Mouse (Mus musculus) megakaryocyte progenitor cell, adult 5-6 weeks (primary cell): ENCODE results near the gene Hes3. TPM values are rescaled to one million over a fixed set of nuclear protein-coding genes. Genes with fewer than 3 reads are reported as not detected.

Source experiments
- ATAC-seq: replicated peaks from 2 replicates; pipeline ENCODE4 v1.8.0; 2016; ENCODE audit warnings: mild to moderate bottlenecking, moderate TSS enrichment, inconsistent platforms; ENCODE audit not compliant: poor library complexity
- total RNA-seq, 2 experiments: library from RNA; stranded (forward) in 1 of 2; stranded (reverse) in 1 of 2; fragments of 157-497, 149-512 nt in 1 of 2; fragments of 200-1000 nt in 1 of 2; gene quantifications; 2 replicates each; pipeline versions ENCODE4 v1.2.3 to v1.2.4; 2015 to 2017

Gene Hes3
- total RNA-seq, 2 experiments from 2014 or later = not detected

DNA sequence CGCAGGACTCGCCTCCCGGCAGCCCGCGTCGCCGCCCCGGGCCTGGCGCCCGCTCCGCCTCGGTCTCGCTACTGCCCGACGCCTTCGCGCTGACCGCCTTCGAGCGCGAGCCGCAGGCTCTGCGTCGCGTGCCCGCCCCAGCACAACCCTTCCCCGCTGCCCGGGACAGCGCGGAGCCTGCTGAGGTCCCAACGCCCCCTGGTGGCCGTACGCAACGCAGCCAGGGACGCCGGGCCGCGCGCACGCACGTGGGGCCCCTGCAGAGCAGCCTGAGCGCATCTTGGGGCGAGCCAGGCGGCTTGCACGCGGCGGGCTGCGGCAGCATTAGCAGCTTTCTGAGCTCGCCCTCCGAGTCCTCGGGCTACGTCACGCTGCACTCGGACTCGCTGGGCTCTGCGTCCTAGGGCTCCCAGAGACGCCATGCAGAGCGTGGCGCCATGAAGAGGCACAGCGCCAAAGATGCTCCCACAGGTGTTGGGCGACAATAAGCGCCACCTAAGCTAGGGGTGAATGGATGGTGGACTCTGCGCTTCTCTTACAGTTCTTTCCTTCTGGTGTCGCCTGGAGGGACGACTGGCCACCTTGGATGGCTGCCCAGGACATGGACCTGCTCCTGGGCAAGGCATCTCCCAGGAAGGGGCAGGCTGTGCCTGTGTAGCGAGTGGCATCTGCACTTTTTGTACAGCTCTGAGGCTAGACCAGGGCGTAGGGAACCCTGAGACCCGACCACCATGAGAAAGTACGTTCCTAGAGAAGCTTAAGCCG lies 8.1 kb downstream of the Hes3 start:
- peak; percentile 81 for ATAC-seq

DNA sequence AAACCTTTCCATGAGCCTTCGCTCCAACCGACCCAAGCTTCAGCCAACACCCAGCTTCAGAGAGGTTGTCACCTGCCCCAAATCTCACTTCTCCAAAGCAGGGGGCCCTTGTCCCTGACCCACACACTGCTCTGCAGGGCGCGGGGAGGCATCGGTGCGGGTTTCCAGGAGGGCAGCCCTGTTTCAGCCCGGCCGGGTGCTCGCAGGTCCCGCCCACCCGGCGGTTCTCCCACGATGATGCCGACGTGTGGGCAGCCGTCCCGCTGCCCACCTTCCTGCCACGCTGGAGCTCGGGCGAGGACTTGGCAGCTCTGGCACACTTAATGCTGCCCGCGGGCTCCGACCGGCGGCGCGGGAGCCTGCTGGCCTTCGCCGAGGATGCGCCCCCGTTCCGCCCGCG lies 8.7 kb downstream of the Hes3 start:
- no peak for ATAC-seq

DNA sequence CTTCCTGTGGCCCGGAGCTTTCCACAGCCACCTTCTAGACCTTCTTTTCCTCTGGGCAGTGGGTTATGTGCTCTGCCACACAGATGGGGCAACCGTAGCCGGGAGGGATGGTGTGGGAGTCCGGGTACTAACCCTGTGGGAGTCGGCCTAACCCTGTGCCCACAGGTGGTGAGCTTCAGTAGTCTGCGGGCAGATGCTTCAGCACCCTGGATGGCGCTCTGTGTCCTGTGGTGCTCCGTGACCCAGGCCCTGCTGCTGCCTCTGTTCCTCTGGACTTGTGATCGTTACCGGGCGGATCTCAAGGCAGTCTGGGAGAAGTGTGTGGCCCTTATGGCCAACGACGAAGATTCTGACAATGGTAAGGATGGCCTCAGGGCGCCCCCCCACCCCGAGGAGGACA lies 9.9 kb downstream of the Hes3 start:
- no peak for ATAC-seq

DNA sequence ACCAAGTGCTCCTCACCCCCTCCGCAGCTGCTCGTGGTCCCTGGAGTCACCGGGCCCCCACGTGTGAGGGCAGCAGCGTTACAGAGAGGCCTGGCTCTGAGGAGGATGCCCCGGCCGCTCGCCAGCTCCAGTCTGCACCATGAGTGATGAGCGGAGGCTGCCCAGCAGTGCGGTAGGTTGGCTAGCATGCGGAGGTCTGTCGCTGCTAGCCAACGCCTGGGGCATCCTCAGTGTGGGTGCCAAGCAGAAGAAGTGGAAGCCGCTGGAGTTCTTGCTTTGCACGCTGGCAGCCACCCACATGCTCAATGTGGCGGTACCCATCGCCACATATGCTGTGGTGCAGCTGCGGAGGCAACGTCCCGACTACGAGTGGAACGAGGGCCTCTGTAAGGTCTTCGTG lies 12.5 kb downstream of the Hes3 start:
- ATAC-seq = no peak

DNA sequence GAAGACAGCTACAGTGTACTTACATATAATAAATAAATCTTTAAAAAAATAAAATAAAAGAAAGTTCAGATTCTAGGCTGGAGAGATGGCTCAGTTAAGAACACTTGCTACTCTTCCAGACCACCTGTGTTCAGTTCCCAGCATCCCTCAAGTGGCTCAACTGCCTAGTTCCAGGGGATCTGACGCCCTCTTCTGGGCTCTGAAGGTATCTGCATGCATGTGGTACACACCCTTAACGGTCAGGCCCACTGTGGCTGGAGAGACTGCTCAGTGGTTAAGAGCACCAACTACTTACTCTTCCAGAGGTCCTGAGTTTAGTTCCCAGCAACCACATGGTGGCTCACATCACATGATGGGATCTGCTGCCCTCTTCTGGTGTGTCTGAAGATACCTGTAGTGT lies 13.5 kb downstream of the Hes3 start:
- ATAC-seq = no peak

DNA sequence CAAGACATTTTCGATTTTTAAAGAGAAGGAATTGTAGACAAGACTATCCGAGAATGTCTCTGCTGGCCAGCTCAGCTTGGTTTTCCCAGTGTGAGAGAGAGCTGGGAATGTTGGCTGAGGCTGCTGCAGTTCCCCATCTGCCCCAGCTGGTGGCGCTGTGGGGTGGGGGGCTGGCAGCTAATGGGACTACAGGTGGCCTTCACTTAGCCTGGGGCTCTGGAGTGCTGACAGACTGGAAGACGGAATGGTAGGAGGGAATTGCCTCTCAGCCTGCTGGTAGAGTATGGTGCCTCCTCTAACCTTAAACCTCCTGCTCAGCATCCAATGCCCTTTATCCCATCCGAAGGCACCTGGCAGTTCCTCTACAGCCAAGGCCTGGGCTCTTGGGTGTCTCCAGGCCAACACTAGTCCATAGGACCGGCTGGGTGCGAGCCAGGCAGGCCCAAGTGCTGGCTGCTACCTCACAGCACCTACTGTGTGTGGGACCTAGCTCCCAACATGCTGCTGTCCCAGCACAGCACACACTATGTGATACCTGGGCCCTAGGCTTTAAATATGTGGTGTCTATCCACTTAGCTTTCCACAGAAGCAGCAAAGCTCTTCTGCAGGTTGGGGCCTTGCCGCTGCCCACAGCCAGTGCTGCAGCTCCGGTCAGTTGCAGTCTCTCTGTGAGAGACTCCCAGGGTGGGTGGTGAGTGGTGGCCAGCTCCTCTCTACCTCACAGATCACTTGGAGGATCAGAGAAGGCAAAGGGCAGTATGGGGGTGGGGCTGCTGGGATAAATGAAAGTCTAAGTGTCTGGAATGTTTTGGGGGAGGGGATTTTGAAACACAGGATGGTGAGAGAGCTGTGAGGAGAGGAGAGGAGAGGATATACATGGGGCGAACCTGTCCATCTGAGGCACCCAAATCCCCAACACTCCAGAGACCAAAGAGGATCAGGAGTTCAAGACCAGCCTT lies 14.8 kb downstream of the Hes3 start:
- peak; percentile 43; the same call in 1 of the 2 replicates for ATAC-seq

DNA sequence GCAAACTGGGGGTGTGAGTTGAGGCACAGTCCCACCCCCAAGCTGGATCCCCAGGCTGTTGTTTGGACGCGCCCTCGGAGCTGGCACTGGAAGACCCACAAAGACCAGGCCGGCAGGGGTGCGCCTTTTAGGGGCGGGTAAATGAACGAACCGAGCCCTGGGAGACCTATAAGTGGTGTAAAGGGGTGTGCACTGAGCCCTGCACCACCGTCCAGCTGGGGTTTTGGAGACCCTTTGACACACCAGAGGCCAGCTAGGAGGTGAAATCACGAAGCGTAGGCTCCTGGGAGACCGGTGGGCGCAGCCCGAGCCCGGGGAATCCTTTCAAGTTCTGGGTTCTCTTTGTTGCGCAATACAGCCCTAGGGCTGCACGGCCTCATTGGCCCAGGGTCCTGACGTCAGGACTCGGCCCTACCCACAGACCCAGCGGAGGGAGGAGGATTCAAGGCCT lies 16.8 kb downstream of the Hes3 start:
- ATAC-seq = peak; percentile 51

DNA sequence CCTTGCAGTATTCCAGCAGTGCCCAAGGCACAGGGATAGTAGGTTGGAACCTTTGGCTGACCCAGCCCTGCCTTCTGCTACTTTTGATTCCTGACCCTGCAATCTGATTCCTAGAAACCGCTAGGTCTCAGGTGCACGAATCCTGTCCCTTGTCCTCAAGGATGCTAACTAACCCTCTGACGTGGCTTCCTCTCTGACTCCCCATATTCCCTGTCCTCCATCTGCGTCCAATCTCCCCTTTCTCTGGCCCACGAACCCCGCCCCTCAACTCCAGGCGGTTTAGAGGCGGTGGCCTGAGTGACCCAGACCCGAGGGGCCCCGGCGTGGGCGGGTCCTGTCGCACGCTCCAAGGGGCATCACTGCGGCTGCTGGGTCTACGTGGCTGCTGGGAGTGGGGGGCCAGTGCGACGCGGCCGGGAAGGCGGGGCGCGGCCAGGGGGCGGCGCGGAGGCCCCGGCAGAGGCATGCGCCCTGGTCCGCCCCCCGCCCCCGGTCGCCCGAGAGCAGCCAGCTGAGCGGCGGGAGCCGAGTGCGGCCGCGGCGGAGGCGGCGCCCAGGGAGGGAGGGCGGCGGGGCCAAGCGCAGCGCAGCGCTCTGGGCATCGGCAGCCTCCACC lies 17.7 kb downstream of the Hes3 start, which contains the start of gene Gpr153:
Gene Gpr153, plus strand, starts transcription at position 612 of the 616 bp plus-strand sequence.
- no peak for ATAC-seq

DNA sequence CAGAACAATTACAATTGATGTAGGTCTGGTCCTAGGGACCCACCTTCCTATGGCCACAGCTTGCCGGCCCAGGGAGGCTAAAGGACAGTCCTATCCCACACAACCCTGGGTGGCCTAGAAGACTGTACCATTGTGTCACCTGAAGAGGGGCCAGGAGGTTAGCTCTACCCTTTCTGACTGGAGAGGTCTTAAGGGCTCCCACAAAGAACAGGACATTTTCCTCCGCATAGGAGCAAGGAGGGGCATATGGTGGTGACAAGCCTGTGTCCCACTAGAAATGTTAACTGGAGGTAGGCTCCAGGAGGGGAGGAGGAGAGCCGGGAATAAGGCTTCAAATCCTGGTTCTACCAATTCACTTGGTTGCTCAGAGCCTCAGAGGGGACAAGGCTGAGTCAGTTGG lies 18.3 kb downstream of the Hes3 start:
- ATAC-seq = no peak

DNA sequence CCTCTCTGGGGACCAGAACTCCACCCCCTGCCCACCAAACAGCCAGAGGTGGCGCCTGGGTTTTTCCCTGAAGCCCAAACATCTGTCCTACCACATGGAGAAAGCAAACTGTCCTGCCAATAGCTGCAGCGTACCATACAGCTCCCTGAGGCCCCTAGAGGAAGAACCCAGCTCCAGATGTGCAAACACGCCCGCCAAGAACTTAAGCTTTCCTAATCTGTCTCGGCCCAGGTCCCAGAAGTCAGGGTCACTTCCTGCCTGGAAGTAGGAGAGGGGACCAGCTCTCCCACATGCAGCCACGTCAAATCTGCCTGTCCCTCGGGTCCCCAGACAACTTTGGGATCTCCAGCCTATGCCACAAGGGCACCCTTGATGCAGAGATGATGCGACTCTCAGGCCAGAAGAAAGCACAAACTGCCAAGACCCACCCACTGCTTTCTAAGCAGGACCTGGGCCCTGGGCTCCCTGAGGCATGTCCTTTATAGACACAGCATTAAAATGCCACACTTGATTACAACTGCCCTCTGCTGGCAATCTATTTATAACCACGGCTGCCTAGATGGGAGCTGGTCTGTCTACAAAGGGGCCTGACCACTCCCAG lies 18.9 kb downstream of the Hes3 start:
- peak; percentile 43; the same call in 1 of the 2 replicates for ATAC-seq

DNA sequence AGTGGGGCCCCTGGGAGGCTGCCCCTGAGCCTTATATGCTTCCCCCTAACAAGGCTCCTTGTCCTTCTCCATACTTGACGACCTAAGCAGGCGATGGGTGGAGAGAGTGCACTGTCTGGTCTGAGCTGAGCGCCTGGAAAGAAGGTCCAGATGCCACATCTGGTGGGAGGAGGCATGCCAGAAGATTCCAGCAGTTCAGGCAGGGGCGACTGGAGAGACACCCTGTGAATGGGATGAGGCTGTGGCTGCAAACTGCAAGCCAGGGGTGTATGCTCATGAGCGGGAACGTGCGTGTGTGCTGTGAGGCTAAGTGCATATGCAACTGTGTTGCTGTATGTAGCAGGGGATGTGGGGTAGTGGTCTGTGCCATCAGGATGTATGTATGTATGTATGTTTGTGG lies 19.5 kb downstream of the Hes3 start:
- no peak for ATAC-seq

DNA sequence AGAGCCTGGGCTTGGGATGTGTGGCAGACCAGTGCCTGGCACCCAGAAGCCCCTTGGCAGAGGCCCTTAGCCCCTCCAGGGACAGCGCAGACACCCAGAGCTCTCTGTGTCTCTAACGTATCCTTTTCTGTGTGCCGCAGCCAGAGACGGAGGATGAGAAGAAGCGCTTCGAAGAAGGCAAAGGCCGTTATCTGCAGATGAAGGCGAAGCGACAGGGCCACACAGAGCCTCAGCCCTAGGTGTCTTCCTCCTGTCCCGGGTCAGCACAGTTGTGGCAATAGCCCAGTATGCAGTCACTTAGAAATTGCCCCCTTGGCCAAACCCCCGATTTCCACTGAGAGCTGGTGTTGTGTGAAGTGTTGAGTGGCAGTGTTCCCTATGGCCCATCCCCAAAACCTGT lies 20.1 kb downstream of the Hes3 start:
- ATAC-seq = no peak

DNA sequence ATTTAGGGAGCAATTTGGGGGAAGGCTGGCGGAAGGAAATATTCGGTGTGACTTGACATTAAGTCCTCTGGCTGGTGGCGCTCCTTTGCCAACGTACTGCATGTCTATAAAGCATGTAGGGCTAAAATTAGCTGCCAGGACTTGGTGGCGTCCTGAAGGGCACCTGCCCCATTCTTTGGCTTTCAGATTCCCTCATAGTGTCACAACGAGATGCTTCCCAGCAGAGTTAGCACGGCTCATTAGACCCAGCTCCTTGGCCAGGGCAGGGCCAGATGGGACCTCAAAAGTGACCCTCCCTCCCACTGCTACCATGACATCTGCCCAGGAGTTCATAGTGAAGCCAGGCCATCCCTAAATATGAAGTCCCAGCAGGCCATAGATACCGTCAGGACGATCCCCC lies 20.9 kb downstream of the Hes3 start:
- no peak for ATAC-seq

DNA sequence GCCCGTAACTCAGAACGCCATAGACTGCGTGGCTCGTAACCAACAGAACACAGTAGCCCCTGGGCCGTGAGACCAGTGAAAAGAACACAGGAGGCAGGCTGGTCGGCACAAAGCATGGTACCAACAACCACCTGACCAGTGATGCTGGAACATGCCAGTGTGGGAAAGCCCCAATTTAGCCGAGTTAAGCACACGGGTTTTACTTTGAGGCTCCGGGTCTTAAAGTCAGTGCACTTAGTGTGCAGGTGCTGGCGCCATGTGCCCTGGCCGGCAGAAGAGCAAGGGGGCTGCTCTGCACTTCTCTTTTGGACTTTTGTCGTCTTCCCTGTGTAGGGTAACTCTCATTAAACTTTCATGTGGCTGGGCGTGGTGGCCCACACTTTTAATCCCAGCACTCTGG lies 21.5 kb downstream of the Hes3 start:
- no peak for ATAC-seq

DNA sequence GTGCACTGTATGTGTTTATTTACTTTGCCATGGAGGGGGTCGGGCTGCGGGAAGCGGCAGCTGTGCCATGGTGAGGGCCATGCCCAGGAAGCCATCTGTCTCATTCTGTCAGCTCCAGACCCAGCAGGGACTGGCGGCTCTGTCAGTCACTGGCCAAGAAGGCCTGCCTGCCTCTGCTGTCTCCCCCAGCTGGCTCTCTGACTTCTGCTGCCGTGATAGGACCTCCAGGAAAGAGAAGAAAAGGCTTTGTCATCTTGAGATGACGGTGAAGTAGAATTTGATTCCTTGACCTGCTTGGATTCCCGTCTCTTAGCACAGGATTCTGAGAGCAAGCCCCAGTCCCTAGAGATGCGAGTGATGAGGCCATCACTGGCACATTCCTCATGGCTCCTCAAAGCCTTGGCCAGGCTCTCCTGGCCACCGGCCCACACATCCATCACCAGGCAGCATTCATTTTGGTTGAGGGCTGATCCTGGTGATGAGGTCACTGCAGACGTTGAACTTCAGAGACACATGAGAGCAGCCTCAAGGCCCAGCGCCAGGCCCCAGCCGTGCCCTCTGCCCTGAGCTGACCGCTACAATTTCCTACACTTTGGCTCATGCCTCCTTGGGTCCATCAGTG lies 23.6 kb downstream of the Hes3 start:
- no peak for ATAC-seq

DNA sequence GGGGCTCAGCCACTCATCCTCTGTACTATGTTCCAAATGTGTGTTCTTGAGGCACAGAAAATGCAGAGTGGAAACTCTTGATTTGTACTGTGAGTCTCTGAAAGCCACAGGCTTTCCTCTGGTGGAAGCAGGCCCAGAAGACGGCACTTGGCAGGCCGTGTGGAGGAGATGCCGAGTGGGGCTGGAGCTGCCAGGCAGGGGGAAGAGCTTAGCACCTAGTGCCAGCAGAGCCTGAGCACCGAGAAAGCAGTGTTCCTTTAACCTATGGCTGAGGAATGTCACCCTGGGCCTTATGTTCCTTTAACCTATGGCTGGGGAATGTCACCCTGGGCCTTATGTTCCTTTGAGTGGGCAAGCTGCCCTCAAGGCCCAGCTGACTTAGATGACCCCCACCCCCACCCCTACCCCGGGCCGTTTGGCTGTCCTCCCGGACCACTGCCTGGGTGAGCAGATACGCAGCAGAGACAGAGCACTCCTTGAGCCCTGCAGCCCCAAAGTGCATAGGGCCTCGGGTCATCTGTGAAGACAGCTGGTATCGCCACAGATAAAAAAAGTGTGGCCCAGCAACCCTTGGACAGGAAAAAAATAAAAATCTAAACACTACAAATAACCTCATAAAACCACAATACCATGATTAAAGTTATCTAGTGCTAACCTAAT lies 25.1 kb downstream of the Hes3 start:
- ATAC-seq = no peak

DNA sequence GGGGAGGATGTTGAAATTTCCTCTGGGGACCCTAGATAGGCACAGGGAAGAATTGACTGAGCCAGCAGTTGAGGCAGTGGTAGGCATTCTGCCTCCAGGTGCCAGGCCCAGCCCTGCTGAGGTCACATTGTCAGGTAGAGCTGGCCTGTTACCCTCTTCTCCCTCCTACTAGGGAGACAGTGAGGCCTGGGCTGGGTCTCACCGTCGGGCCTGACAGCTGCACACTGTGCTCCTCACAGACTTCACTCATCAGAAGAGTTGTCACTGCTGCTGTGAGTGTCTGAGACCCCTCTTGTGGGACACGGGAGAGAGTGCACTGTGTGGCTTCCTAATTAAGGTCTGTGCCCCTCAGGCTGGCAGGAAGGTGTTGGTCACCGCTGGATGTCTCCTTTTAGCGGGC lies 25.7 kb downstream of the Hes3 start:
- no peak for ATAC-seq

DNA sequence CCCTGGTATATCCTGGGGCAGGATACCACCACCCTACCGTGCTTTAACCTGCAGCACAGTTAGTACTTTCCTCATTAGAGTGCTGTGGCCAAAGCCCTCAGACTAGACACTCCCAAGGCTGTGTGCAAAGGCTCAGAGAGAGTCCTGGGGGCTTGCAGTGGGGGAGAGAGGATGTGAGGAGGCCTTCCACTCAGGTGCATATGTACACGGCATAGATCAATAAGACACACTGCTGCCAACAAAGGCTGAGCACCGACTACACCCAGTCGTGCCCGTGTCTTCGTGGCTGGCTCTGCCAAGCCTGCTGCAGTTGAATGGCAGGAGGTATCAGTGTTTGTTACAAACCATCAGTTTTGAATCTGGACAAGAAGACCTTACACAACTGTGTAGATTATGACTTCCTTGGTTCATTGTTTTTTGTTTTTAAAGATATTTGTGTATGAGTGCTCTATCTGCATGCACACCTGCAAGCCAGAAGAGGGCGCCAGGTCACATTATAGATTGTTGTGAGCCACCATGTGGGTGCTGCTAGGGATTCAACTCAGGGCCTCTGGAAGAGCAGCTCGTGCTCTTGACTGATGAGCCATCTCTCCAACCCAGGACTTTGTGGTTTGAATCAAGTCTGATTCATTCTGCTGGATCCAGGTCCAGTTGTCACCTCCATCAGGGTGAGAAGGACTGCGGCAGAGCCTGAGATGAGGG lies 26.4 kb downstream of the Hes3 start:
- peak; percentile 43; the same call in 1 of the 2 replicates for ATAC-seq

DNA sequence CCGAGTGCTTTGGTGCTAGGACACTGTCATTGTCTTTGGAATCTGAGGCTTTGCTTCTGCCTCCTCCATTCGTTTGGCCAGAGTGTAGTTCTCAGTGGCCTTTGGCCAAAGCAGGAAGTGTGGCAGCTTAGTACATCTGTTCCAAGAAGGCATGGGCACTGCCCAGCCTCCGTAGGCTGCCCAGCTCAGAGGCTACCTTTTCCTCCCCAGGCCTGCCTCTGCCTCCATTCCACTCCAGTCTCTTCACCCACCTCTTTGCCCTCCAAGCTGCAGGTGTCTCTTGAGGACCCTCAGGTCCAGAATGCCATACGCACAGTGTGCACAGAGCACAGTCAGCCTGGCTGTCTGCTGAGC lies 27.3 kb downstream of the Hes3 start:
- ATAC-seq = no peak
